Mouse (Mus musculus): ENCODE results near the gene Gltp. TPM values are rescaled to one million over a fixed set of nuclear protein-coding genes. Genes with fewer than 3 reads are reported as not detected.

The Gltp gene
- total and polyA plus RNA-seq, 2 experiments from 2014 or later: 51.0 to 55.0 TPM

- TF ChIP-seq CTCF (IDR thresholded peaks at IDR 0.05; ENCODE audit: low read depth): no peak
- no peak for DNase-seq (ENCODE audit: low spot score)
- H3K27me3 ChIP-seq (ENCODE audit: insufficient read depth, low read length): no peaks in the 10 kb centered on the region
These were observed 39.3 kb upstream of the Gltp start for GRCm38 (mm10) chr5:114730129-114730528.

GRCm38 (mm10) chr5:114728160-114728559, 37.4 kb upstream of the Gltp start:
- no peak for TF ChIP-seq CTCF (IDR thresholded peaks at IDR 0.05; ENCODE audit: low read depth)

More at GRCm38 (mm10) chr5:114730129-114730528, 39.3 kb upstream of the Gltp start:
- Histone ChIP-seq H3K9me3 (ENCODE audit: low read length) (no peaks in the 10 kb centered on the region), H3K4me3 (ENCODE audit: low read length) (no peak overlapping the region), H3K36me3 (ENCODE audit: insufficient read depth, low read length) (peaks cover 56% of the 10 kb centered on the region), H3K4me2 (ENCODE audit: low read depth, low read length) (no peak overlapping the region), H3K9ac (replicated peaks; ENCODE audit: low read length) (no peak overlapping the region), H3K4me1 (ENCODE audit: insufficient read depth, low read length) (no peaks in the 10 kb centered on the region), H3K27ac (no peak overlapping the region)
- no peak for ATAC-seq
- 70% methylated on average over 10 of the region's 10 CpGs for WGBS

GRCm38 (mm10) chr5:114722846-114723245, 32.1 kb upstream of the Gltp start:
- Histone ChIP-seq H3K9me3 (ENCODE audit: low read length) (no peaks in the 10 kb centered on the region), H3K9ac (replicated peaks; ENCODE audit: low read length) (no peak overlapping the region), H3K27me3 (ENCODE audit: insufficient read depth, low read length) (no peaks in the 10 kb centered on the region), H3K27ac (no peak overlapping the region), H3K4me1 (ENCODE audit: insufficient read depth, low read length) (no peaks in the 10 kb centered on the region), H3K4me2 (ENCODE audit: low read depth, low read length) (no peak overlapping the region), H3K36me3 (ENCODE audit: insufficient read depth, low read length) (peaks cover 23% of the 10 kb centered on the region), H3K4me3 (ENCODE audit: low read length) (no peak overlapping the region)
- ATAC-seq (no peak), DNase-seq (ENCODE audit: low spot score) (no peak)
- 93% methylated on average over 13 of the region's 13 CpGs for WGBS
- TF ChIP-seq CTCF (IDR thresholded peaks at IDR 0.05; ENCODE audit: low read depth): no peak

More at GRCm38 (mm10) chr5:114728160-114728559, 37.4 kb upstream of the Gltp start:
- DNase-seq (ENCODE audit: low spot score) (no peak), ATAC-seq (peak; percentile 53; the same call in 1 of the 2 replicates)
- Histone ChIP-seq H3K27ac (no peak overlapping the region), H3K36me3 (ENCODE audit: insufficient read depth, low read length) (peaks cover 44% of the 10 kb centered on the region), H3K9ac (replicated peaks; ENCODE audit: low read length) (no peak overlapping the region), H3K27me3 (ENCODE audit: insufficient read depth, low read length) (no peaks in the 10 kb centered on the region), H3K4me2 (ENCODE audit: low read depth, low read length) (no peak overlapping the region), H3K4me1 (ENCODE audit: insufficient read depth, low read length) (no peaks in the 10 kb centered on the region), H3K9me3 (ENCODE audit: low read length) (no peaks in the 10 kb centered on the region), H3K4me3 (ENCODE audit: low read length) (no peak overlapping the region)
- WGBS: 81% methylated on average over 10 of the region's 10 CpGs

GRCm38 (mm10) chr5:114721969-114722368, 31.2 kb upstream of the Gltp start:
- WGBS: 88% methylated on average over 10 of the region's 10 CpGs
- ATAC-seq: no peak

GRCm38 (mm10) chr5:114720784-114721183, 30.0 kb upstream of the Gltp start:
- 90% methylated on average over 11 of the region's 11 CpGs for WGBS
- Histone ChIP-seq H3K36me3 (ENCODE audit: insufficient read depth, low read length) (peaks cover 21% of the 10 kb centered on the region), H3K4me2 (ENCODE audit: low read depth, low read length) (no peak overlapping the region), H3K4me3 (ENCODE audit: low read length) (no peak overlapping the region), H3K9ac (replicated peaks; ENCODE audit: low read length) (no peak overlapping the region), H3K9me3 (ENCODE audit: low read length) (no peaks in the 10 kb centered on the region), H3K27me3 (ENCODE audit: insufficient read depth, low read length) (no peaks in the 10 kb centered on the region), H3K27ac (no peak overlapping the region), H3K4me1 (ENCODE audit: insufficient read depth, low read length) (no peaks in the 10 kb centered on the region)
- TF ChIP-seq CTCF (IDR thresholded peaks at IDR 0.05; ENCODE audit: low read depth): no peak
- no peak for ATAC-seq
- DNase-seq (ENCODE audit: low spot score): no peak

More at GRCm38 (mm10) chr5:114721969-114722368, 31.2 kb upstream of the Gltp start:
- H3K4me1 ChIP-seq (ENCODE audit: insufficient read depth, low read length): no peaks in the 10 kb centered on the region
- peaks cover 21% of the 10 kb centered on the region for H3K36me3 ChIP-seq (ENCODE audit: insufficient read depth, low read length)
- no peak overlapping the region for H3K9ac ChIP-seq (replicated peaks; ENCODE audit: low read length)
- no peak for DNase-seq (ENCODE audit: low spot score)
- no peak for TF ChIP-seq CTCF (IDR thresholded peaks at IDR 0.05; ENCODE audit: low read depth)
- no peak overlapping the region for H3K4me2 ChIP-seq (ENCODE audit: low read depth, low read length)
- no peaks in the 10 kb centered on the region for H3K9me3 ChIP-seq (ENCODE audit: low read length)
- no peaks in the 10 kb centered on the region for H3K27me3 ChIP-seq (ENCODE audit: insufficient read depth, low read length)
- H3K27ac ChIP-seq: no peak overlapping the region
- no peak overlapping the region for H3K4me3 ChIP-seq (ENCODE audit: low read length)

GRCm38 (mm10) chr5:114719928-114720270, 29.1 kb upstream of the Gltp start:
- Histone ChIP-seq H3K9ac (replicated peaks; ENCODE audit: low read length) (no peak overlapping the region), H3K27me3 (ENCODE audit: insufficient read depth, low read length) (no peaks in the 10 kb centered on the region), H3K4me3 (ENCODE audit: low read length) (no peak overlapping the region), H3K9me3 (ENCODE audit: low read length) (no peaks in the 10 kb centered on the region), H3K4me2 (ENCODE audit: low read depth, low read length) (no peak overlapping the region), H3K36me3 (ENCODE audit: insufficient read depth, low read length) (peaks cover 29% of the 10 kb centered on the region), H3K27ac (no peak overlapping the region), H3K4me1 (ENCODE audit: insufficient read depth, low read length) (no peaks in the 10 kb centered on the region)
- WGBS: 96% methylated on average over 6 of the region's 6 CpGs
- DNase-seq (ENCODE audit: low spot score): no peak
- ATAC-seq: no peak
- TF ChIP-seq CTCF (IDR thresholded peaks at IDR 0.05; ENCODE audit: low read depth): no peak

- Histone ChIP-seq H3K27ac (no peak overlapping the region), H3K4me3 (ENCODE audit: low read length) (no peak overlapping the region), H3K27me3 (ENCODE audit: insufficient read depth, low read length) (no peaks in the 10 kb centered on the region), H3K4me2 (ENCODE audit: low read depth, low read length) (no peak overlapping the region), H3K36me3 (ENCODE audit: insufficient read depth, low read length) (peaks cover 36% of the 10 kb centered on the region), H3K9ac (replicated peaks; ENCODE audit: low read length) (no peak overlapping the region), H3K4me1 (ENCODE audit: insufficient read depth, low read length) (no peaks in the 10 kb centered on the region), H3K9me3 (ENCODE audit: low read length) (no peaks in the 10 kb centered on the region)
- WGBS: 84% methylated on average over 20 of the region's 20 CpGs
- ATAC-seq (no peak), DNase-seq (ENCODE audit: low spot score) (no peak)
- no peak for TF ChIP-seq CTCF (IDR thresholded peaks at IDR 0.05; ENCODE audit: low read depth)
These were observed 28.5 kb upstream of the Gltp start for GRCm38 (mm10) chr5:114719003-114719927.
